Mouse (Mus musculus) cerebellum, postnatal 4 days (tissue): ENCODE measurements at regions not wholly inside any gene's neighbourhood (a gene's known extent, or its start where the extent isn't known, plus 50 kb on each side); places are given as distances from the start of the nearest gene placed in this dataset.
A peak's percentile ranks its signal among the peaks of the same experiment; 100 is the strongest.

Source experiments
- DNase-seq, 2 experiments: peaks; one replicate each; pipeline ENCODE4 v3.0.0; 2022; ENCODE audit warnings: low spot score in 2 of 2, mixed read lengths in 1 of 2

GRCm38 (mm10) chr10:110650851-110651250, 94.4 kb upstream of the E2f7 start:
- no peak for DNase-seq

- DNase-seq: no peak
These were observed 91.2 kb upstream of the E2f7 start for GRCm38 (mm10) chr10:110654070-110654469.

GRCm38 (mm10) chr10:110658153-110658695, 87.0 kb upstream of the E2f7 start:
- no peak for DNase-seq

GRCm38 (mm10) chr10:110676503-110676902, 68.7 kb upstream of the E2f7 start:
- DNase-seq: peak in 1 of 2 experiments; percentile 7
